Mouse (Mus musculus) c-Kit-positive CD71-negative TER-119-negative erythroid progenitor cells, embryonic 14.5 days (primary cell): ENCODE data around the gene Endov.

Experiments used
- DNase-seq: peaks from one replicate; pipeline ENCODE4 v3.0.0-alpha.2; 2013; ENCODE audit warnings: low read depth

The Endov gene

DNA sequence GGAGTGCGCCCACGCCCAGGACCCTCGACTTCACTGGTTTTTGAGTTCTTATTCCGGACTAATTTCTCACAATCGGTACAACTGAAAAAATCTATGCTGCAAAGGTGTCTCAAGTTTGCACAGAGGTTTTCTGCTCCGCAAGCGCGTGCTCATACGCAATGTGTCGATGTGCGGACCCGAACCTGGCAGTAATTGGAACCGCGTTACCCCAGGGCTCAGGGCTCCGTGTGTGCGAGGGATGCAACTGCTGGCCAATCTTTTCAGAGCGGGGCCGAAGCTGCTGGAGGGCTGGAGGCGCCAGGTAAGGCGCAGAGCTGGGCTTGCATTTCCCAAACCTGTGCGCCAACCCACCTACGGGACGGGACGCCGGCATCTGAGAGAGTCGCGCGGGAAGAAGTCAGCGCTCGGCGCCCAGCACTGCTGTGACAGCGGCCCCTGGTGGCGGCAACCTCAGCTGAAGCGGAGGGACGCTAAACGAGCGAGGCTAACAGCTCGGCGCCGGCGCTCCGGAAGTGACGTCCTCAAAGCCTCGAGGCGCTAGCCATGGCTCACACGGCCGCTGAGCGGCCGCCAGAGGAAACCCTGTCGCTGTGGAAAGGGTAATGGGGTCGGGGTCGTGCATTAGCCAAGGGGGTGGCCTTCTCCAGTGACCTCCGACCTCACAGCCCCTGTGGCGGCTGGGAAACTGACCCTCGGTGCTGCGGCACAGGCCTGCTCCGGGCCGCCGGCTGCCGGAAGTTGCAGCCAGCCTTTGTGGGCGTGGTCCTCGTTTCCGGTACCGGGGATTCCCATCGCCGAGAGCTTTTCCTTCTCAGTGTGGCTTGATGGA lies at the start of gene Endov:
Gene Endov (plus strand): TSS at position 487 of the 829 bp plus-strand sequence.
- DNase-seq, result peak; percentile 97

DNA sequence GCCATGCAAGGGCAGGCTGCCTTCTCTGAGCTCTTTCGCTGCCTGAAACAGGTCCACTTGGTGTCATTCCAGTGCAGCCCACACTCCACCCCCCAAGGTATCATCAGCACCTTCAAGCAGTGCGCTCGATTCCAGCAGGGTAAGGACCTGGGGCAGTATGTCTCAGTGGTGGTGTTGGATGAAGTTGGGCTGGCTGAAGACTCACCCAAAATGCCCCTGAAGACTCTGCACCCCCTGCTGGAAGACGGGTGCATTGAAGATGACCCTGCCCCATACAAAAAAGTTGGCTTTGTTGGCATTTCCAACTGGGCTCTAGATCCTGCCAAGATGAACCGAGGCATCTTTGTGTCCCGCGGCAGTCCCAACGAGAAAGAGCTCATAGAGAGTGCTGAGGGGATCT lies 48.9 kb upstream of the Endov start:
- DNase-seq, result no peak

DNA sequence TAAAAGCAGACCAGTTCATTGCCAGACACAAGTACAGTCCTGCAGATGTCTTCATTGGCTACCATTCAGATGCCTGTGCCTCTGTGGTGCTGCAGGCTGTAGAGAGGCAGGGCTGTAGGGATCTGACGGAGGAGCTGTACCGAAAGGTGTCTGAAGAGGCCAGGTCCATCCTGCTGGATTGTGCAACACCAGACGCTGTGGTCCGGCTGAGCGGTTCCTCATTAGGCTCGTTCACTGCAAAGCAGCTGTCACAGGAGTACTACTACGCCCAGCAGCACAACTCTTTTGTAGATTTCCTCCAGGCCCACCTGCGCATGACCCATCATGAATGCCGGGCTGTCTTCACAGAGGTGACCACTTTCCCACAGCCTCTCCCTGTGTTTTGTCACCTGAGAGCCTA lies 47.7 kb upstream of the Endov start:
- DNase-seq, result no peak

DNA sequence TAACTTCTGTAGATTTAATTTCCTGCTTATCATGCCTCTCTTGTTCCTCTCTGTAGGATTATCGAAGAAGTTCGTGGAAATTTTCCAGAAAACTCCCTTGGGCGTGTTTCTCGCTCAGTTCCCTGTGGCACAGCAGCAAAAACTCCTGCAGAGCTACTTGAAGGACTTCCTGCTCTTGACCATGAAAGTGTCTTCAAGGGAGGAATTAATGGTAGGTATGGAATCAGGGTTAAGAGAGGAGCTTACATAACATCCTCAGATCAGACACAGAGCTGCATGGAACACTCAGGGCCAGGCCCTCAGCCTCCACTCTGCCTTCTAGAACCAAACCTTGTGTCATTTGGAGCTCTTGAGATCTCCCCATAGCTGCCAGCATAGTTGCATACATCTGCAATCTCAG lies 35.0 kb upstream of the Endov start:
- no peak for DNase-seq

DNA sequence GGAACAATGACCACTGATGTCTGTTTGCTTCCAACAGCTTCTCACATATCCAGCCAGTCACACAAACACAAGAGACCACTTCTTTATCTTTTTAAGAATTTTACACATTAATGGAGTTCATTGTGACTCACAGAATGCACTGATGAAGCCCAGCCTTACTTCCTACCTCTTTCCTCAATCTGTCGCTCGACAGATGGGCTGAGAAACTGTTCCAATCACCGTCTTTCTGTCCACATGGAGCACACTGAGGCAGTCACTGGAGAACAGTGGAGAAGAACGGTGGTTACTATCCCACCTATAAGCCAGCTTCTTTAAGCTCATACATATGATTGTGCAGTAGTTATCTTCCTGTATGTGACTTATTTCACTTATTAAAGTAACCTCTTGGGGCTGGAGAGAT lies 13.3 kb upstream of the Endov start:
- DNase-seq, result no peak

DNA sequence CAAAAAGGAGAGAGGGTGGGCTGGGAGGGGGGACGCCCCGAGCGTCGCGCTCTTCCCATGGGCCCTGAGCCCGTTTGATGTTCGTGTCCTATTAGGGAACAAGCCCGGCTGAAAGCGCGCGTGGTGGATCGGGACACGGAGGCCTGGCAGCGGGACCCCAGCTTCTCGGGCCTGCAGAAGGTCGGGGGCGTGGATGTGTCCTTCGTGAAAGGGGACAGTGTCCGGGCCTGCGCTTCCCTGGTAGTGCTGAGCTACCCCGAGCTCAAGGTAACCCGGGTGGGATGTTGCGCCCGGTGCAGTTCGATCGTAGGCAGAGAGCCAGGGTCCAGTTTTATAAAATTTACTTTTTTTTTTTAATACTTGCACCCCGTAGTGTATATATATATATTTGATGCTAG lies 542 bp downstream of the Endov start:
- DNase-seq, result no peak

DNA sequence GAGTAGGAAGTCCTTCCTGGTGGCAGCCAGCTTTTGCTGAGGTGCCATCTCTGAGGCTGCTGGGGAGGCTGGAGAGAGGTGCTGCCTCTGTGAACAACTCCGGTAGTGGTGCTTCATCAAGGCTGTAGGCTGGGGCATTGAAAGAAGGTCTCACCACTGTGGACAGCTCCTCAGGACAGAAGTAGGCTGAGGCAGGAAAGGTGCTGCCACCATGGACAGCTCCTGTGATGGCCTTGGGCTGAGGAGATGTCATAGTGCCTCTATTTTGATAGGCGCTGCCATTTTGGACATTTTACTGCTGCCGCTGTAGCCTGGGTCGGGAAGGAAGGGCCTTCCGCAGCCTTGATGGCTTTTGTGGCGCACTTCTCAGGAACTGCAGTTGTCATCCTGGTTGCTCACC lies 1.7 kb downstream of the Endov start:
- no peak for DNase-seq

DNA sequence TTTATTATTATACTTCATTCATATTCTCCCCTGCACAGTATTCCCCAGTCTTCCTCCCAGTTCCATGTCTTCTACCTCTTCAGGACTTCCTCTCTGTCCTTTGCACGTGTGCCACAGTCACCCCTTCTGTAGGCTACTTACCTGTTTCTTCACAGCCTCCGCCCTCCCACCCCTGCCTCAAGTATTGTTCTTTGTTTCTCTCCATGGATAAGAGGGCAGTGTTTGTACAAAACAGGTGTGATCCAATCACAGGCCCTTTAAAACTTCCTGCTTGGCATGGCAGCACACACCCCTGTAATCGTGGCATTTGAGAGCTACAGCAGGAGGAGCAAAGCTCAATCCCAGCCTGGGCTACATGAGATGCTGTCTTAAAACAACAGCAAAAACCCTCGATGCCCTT lies 2.4 kb downstream of the Endov start:
- no peak for DNase-seq

DNA sequence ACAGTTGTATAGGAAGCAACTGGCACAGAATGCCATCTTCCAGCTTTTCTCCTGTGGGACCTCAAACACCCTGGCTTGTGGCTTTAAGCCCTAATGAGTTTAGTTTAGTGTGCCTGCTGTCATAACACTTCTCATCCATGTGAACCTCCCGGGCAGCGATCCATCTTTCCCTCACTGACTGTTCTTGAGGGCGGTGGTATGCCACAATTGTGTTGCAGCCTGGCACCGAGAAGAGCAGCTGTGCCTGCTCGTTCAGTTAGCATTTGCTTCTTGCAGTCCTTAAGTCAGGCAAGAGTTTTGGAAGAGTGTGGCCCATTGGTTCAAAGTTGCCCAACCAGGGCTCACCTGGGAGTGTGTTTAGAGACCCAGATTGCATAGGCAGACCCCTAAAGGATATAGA lies 5.0 kb downstream of the Endov start:
- DNase-seq, result no peak

DNA sequence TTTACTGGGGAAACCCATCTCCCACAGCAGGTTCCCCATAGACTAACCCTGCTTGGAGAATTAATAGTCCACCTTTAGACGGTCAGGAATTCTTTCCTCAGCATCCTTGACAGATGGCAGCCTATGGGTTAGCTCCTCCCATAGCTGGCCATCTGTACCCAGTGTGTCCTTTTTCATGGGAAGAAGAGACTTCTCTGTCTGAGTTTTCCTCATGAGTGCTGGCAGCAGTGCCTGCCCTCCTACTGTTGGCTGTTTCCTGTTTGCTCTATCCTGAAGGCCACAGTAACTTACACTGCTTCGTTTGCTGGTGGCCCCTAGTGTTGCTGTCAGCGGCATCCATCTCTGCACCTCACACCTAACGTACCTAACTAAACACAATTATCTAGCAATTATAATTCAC lies 6.3 kb downstream of the Endov start:
- DNase-seq, result no peak

DNA sequence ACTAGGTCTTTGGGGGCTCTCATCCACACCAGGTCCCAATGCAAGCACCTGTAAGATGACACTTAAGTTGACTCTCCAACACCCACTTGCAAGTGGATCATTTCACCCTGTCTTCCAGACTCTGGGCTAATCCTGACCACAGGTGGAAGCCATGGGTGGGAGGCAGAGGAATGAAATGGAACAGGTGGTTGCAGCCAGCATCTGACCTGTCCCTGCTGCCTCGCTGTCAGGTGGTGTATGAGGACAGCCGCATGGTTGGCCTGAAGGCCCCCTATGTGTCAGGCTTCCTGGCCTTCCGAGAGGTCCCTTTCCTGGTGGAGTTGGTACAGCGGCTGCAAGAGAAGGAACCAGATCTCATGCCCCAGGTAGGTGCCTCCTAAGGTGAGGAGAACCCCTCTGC lies 8.2 kb downstream of the Endov start:
- no peak for DNase-seq

DNA sequence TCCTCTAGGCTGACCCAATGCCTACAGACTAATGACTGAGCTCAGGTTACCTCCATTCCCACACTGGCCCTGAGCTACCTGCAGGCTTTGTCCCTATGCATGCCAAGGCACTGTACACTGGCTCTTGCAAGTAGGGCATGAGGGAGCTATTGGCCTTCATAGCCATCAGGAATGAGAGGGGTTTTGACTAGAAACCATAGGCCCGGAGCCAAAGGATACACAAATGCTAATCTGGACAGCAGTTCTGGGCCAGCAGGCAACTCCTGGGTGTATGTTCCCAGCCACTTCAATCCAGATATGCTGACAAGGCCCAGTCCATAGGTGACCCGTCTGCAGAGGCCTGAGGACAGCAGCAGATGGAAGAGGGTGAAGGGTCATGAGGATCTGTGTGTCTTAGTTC lies 8.9 kb downstream of the Endov start:
- DNase-seq, result no peak

DNA sequence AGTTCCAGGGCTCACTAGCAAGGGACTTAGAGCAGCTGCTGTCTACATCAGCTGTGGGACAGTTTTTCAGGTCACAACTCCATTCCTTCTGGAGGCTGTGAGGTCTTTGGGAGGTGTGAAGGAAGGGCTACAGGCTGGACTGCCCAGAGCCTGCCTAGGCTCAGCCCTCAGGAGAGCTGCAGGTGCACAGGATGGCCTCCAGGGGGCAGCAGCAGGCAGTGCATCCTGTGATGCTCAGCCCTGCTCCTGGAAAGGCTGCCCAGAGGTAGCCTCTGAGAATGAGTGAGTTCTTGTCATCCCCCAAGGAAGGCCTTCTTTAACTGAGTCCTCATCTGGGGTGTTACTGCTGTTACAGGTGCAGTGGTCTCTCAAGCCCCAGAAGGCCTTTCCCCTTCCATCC lies 12.5 kb downstream of the Endov start:
- peak; percentile 39 for DNase-seq

DNA sequence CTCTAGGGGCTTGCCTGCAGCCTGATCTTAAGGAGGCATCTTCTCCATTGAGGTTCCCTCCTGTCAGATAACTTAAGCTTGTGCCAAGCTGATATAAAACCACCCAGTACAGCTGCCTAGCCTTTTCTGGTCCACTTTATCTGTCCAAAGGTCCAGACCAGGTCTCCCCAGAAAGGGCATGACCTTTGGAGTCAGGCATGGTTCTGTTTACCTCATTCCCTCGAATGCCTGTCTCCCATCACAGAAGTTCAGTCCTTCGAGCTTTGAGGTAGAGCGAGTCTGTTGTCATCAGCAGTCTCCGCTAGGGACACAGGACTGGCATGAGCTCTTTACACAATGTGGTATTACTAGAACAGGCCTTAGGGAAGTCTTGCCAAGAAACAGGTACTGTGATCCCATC lies 15.2 kb downstream of the Endov start:
- DNase-seq, result no peak

DNA sequence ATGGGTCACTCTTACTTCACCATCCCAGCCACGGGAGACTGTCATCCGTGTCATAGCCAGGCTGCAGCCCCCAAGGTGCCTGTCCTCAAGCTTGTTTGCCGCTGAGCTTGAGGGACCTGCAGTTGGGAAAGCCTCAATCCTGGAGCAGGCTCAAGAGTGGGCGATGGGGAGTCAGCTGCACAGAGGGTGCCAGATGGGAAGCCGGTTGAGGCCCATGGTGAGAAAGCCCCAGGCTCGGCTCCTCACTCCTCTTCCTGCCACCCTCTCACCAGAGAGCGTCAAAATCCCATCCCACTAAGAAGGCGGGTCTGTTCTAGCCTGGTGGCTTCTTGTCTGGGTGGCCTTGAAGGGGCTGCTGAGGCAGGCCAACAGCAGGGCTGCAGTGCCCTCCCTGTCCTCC lies 16.6 kb downstream of the Endov start:
- DNase-seq, result no peak

DNA sequence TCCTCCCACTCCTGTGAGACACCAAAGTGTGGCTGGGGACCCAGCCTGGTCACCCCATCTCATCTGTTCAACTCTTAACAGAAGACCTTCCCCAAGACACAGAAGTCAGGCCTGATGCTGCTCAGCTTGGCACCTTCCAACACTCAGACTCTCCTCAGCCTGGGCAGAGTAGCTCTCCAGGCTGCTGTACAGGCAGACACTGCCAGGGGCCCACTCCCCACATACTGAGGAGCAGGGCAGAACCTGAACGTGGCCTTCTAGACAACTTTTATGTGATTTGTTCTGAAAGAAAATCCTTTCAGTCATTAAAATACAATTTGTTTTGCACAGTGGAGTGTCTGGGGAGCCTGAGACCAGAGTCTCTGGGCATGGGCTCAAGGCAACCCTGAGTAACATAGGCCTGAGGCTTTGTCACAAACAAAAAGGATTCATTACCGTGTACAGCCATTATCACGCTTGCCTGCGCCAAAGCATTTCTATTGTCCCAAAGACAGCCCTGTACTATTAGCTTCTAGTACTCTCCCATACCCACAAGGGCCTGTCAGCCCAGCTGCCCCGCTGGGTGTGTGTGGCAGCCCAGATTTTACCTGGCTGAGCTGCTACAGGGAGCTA lies 18.1 kb downstream of the Endov start:
- DNase-seq, result no peak

DNA sequence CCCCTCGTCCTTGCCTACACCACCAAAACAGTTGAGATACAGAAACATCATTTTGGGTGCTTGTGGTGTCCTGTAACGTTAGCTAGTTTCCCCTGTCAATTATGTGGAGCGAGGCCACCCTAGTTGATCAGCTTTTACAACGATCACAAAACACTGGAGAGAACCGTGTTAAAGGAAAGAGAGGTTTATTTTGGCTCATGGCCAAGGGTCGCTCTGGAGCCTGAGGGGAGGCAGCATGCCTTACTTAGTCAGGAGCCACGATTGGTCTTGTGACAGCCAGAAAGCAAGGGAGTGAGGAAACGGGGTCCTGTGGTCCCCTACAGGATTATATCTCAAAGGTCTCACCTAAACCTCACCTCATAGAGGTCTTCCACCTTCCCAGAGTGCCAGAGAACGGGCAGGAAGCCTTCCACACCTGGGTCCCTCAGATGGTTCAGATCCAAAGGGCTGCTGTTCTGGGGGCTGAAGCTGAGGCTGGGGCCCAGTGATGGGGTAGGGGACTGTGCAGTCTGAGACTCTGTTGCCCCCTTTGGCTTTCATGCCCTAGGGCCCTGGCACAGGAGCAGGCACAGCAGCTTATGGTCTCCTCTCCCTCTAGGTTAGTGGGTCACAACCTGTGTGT lies 22.0 kb downstream of the Endov start:
- no peak for DNase-seq

DNA sequence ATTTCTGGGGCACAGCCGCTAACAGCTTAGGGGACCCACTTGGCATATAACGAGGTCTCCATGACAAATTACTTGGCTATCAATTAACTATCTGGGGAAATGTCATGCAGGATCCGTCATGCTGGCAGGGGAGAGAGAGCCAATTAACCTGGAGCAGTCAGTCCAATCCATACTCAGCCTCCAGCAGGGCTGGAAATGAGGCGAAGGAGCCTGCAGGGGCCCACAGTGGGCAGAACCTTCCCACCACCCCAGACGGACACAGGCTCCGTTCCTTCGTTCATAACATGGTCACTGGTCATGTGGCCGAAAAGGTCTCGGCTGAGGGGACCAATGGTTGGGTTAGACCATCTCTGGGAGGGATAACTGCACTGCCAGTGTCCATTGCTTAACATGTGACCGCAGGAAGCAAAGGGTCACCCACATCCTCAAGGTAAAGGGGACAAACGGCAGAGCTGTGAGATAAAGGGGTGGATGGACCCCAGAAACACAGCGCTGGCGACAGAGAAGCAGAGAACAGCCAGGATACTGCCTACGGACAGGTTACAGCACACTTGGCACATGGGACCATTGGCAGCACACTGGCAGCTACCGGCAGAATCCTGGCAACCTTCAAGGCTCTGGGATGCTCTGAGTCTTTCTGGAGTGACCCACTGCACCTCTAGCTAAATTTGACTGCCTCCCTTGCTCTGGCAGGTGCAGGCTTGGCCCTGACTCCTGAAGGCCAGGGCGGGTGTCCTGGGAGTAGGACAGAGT lies 23.1 kb downstream of the Endov start:
- no peak for DNase-seq

DNA sequence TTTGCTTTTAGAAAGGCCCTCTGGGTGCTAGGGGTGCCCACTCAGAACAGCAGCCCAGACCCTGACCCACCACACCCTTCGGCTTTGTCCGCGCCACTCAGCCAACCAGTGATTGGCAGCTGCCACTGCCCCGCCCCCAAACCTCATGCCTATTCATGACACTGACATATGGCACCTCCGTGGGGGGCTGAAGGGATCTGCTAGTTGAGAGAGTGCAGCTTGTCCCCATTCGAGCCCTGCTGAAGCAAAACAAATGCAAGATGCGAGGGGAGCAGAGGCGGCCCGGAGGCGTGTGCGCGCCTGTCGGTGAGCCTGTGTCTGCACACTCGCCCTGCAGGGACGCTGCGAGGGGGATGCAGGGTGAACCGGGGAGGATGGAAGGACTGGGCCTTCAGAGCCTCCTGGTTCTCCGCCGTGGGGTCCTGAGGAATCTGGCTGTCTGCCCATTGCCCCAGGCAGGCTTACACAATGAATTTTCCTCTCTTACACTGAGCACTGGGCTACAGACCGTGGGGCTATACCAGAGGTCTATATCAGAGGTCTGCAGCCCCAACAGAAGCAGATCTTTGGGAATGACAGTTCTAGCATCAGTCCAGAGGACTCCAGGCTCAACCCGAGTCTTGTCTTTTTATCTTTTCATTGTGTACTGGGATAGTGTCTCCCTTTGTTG lies 24.0 kb downstream of the Endov start:
- DNase-seq, result no peak

DNA sequence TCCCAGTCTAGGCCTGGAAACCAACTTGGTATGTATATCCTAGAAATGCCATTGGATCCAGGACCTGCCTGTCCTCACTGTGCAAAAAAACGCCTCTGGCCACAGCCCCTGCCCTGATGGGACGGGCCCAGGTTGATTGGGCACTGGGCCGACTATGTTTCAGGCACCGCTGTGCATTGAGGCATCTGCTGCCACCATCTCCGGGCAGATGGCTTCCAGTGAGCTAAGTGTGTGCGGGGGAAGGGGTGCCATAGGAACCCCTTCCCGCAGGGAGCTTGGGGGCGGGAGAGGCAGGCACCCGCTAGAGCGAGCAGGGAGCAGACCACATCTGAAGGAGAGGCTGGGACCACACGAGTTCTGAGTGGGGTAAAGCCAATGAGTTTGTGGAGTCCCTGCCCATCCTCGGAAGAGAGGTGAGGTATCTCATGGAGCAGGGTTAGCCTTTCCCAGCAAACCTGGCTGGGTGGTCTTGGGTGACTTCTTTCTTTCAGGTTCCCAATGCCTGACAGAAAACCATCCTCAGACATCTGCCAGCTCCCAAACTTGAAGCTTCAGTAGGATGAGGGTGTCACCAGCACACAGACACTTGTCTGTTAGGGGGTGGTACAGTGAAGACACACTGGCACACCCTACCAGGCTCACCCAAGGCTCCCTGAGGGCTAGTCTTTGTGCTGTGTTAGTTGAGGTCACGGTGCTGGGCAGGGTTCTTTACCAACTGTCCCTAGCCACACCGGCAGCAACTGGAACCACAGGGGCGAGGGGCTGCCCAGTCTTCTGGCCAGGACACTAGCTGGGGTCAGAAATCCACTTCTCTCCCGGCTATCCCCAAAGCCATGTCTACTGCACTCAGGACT lies 24.9 kb downstream of the Endov start:
- DNase-seq, result no peak

DNA sequence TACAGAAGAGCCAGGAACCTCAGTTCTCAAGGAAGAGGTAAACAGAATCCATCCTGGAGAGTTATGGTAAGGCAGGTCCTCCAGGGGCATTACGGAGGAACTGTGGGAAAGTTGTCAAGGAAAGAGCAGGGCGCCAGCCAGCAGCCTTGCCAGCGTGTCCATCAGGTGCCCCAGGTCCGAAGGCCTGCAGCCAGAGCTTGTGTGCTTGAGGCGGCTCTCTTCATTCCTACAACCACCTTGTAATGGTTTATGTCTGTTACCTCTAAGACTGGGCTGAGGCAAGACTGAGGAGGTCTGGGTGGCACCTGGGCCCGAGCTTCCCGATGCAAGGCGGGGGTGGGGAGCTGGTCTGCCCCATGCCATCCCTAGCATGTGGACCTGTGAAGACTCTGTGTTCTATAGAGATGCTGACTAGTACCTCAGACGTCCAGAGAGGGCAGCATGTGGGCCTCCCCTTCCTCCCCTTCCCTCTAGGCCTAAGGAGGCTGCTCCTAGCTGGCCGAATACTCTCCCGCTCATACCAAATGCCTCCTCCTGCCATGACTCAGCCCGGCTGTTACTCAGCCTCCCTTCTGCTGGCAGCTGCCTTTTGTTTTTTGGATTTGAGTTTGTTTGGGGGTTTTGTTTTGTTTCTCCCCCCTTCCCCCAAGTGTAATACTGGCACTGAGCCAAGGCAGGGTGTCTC lies 25.7 kb downstream of the Endov start:
- DNase-seq, result no peak
